Mouse (Mus musculus) frontal cortex, adult 2 months (tissue): ENCODE measurements around the gene Skida1. TPM values are rescaled to one million over a fixed set of nuclear protein-coding genes. Genes with fewer than 3 reads are reported as not detected.

Experiments used
- DNase-seq, 2 experiments: peaks; one replicate each; pipeline ENCODE4 v3.0.0; 2022; ENCODE audit warnings: low spot score in 1 of 2; ENCODE audit errors: extremely low spot score in 1 of 2
- polyA plus RNA-seq: library from polyadenylated mRNA; depleted of rRNA; stranded (reverse); fragments of >200 nt; gene quantifications from 2 replicates; pipeline ENCODE4 v1.2.3, GENCODE M21; 2012

The Skida1 gene
- polyA plus RNA-seq, 1 experiment = 5.3 TPM

GRCm38 (mm10) chr2:18055929-18056785 lies 7.3 kb upstream of the Skida1 start:
- DNase-seq = peak in 1 of 2 experiments; percentile 89

DNA sequence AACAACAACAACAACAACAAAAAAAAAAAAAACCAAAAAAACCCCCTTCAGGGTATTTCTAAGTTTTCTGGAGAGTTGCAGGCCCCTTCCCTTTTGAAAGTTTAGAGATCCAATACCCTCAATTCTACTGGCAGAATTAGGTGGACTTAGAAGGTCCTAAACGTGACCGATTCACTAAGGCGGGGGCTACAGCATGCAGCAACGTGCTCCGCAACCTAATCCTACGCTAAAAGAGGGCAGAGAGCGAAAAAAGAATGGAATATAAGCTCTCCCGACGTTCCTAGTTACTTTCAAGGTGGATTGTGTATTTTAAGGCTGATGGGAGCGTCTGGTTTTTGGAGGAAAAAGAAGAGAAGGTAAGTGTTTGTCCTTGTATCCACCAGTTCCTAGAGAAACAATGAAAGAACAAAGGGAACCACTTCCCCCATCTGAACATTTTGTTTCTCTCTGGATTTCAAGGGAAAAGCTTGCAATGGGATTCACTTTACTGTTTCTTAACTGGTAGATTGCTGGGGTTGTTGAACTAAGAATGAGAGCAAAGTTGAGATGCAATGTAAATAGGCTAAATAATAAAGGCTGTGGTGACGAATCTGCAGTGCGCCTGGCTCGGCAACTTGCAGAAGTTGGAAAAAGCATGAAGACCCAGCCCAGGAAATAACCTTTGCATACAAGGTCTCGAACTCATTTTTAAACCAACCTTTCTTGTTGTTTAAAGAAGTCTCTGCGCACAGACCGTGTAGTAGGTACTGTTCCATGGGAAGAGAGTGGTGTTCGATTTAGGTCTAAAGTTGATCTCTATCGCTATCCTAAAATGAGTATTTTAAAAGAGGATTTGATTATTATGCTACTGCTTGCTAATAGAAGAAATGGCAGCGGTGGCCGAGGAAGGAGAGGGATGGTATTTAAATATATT lies 6.4 kb upstream of the Skida1 start, which contains the start of gene Mllt10:
TSS of gene Mllt10 (plus strand) at position 222 of the 913 bp plus-strand sequence.
- DNase-seq = no peak

GRCm38 (mm10) chr2:18053951-18054530 lies 5.2 kb upstream of the Skida1 start:
- no peak for DNase-seq

DNA sequence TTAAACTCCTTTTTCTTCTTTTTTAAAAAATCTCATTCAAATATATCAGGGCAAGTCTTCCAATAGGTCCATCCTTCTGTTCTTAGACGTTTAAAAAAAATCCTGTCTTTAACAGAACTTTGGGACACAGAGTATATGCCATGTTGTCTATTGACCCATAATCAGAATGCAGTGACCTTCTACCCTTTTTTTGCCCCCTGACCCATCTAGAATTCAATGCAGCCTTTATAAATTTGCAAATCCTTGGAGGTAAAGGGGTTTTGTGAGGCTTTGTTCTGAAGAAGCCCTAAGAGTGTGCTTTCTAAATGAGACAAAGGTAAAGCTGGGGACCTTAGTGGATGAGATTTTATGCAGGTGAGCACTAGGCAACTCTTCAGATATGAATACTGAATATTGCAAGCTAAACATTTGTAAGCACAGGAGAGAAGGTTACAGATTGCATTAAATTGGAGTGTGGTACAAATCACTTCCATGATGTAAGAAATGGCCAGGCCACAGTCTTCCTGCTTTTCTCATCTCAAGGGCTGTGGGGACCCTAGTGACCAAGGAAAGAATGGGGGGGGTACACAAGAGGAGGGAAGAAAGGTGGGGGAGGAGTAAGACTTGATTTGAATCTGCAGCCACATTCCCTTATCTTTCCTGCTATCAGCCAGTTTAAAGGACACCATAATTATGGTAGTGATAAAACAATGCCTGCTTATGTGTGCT lies 4.5 kb upstream of the Skida1 start:
- no peak for DNase-seq

DNA sequence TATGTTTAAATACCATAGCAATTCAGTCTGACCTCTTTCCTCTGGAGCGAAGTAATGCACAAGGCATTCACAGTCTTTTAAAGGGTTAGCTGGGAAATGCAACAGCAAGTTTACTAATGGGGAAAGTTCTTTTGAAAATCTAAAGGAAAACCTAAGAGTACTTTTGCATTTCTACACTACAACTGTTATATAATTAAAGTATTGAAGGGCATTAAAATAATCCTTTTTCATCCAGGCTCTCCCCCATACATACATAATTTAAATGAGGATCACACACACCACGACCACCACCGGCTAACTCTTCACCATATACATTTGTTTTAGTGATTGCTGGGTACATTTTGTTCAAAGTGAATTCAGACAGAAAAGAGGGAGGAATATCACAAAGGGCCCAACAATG lies 3.7 kb upstream of the Skida1 start:
- no peak for DNase-seq

DNA sequence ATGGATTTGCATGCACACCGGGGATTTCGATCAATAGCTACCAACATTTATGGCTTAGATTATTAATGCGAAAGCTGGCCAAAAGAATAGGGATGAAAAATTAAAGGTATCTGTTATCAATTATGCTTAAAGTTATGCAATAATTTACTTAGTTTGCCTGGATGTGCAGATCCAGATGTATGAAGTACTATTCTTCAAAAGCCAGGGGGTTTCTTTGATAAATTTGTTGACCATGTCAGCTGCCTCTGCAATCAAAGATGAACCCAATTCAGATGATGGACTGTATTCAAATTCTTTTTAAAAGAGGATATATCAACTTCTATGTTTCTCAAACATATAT lies 3.0 kb upstream of the Skida1 start:
- no peak for DNase-seq

- DNase-seq = no peak
Observed at GRCm38 (mm10) chr2:18051026-18051830, 2.4 kb upstream of the Skida1 start.

GRCm38 (mm10) chr2:18050541-18050985 lies 1.7 kb upstream of the Skida1 start:
- no peak for DNase-seq

GRCm38 (mm10) chr2:18050018-18050417 lies 1.2 kb upstream of the Skida1 start:
- no peak for DNase-seq

GRCm38 (mm10) chr2:18049279-18049821 lies 499 bp upstream of the Skida1 start:
- no peak for DNase-seq

DNA sequence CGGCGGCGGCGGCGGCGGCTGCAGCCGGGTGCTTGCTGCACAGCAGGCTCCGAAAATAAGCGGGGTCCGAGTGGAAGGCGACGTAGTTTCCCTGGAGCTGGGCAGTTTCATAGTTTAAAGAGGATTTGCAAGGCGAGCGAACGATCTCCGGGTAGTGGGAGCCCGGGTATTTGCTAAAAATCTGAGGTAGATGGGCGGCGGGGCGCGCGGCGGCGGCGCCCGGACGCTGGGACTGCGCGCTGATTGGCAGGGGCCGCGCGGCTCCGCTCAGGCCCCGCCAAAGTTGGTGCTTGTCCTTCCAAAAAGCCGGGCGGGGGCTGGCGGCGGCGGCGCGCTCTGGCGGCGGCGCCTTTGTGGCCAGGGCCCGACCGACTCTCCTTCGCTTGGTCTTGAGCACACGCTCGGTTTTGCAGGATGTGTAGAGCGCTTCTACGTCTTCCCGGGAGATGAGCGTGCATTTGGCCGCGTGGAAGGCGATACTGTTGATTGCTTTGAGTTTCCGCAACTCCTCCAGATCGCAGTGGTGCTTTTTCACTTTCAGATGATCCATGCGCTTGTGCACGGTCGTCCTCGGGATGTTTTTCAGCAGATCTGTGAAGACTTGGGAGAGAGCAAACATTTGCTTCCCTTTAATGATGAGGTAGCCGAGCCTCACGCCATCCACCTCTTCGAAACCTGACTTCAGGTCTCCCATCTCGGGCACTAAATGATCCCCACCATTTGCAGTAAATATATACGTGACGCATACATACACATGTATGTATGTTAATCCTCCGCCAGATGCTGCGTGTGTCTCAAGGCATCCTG lies 1.0 kb downstream of the Skida1 start:
- peak in 1 of 2 experiments; percentile 61 for DNase-seq

DNA sequence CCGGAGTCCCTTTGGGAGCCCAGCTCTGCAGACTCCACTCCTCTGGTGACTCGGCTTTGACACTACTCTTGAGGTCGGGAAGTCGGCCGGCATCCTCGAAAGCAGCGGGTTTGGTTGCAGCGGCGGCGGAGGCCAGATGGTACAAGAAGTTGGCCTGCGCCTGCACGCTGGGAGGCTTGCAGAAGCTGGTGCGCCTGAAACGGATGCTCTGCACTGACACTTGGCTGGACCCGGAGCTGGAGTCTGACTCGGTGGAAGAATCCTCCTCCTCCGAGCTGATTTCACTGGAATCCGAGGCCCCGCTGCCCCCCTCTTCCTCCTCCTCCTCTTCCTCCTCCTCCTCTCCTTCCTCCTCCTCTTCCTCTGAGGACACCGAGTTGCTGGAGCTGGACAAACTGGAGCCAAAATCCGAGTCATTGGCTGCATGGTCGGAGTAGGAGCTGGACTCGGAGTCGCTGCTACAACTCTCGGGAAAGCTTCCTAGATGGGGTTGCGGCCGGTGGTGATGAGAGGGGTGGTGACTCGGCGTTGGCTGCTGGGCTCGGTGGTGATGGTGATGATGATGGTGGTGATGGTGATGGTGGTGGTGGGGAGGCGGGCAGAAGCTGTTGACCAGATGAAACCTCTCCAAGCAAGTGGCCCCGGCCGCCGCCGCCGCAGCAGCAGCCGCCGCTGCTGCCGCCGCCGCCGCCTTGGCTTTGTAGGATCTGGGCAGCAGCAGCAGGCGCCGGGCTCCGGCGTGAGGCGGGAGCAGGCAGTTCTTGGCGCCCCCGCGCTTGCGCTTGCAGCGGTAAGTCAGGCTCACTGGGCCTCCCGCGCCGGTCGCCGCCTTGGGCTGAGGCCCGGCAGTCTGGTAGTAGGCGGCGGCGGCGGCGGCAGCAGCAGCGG lies 1.8 kb downstream of the Skida1 start:
- DNase-seq = peak in 1 of 2 experiments; percentile 73

DNA sequence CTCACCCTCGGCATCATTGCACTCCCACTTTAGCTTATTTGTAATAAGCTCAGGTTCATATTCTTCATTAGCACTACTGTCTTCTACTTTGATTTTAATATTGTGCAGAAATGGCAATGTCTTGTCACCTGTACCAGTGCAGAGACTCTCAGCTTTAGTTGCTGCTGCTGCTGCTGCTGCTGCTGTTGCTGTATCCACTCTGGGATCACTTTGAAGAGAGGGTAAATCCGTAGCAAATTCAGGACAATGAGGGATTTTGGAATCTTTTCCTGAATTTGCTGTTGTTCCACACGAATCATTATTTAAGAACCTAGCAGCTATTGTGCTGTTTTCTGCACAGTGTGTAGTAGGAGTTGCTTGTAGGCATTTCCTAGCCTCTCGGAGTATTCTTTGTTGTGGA lies 2.7 kb downstream of the Skida1 start:
- DNase-seq = no peak

DNA sequence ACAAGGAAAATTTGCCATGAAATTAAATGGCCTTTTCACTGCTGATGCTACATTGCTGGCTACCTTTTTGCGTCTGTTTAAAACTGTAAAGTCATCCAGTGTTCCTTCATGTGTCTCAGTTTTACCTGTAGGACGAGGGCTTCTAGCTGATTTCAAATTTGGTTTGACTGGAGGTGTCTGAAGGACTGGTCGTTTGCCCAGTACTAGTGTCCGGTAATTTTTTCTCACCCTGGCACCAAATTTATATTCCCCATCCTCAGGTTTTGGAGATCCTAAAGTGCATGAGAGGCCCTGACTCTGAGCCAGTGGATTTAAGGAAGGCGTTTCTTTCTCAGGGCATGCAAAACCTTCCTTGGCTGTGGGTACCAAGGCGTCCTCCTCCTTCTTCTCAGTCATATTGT lies 3.1 kb downstream of the Skida1 start:
- DNase-seq = no peak

DNA sequence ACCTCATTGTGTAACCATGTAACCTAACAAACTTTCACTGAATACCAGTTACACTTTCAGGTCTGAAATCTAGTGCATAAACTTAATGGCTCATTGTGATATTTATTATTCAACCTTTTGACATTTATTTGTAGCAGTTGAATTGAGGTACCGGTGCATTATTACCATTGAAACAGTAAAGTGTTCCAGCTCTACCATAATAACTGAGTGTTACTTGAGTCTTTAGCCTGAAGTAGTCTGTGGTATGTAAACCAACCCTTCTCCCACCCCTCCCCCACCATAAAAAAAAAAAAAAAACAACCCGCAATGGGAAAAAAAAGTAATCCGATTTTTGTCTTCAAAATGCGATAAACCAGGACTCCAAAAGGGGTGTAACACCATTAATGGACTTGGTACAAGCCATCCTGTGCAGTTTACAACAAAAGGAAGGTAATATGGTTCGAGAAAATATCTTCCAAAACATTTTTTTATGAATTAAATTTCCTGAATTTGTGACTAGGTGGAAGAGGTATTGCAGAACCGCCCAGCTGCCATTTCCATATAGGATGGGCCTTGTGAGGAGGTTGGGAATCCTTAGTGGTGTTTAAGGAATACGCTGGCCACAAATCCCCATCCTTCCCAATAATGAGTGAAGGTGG lies 3.6 kb downstream of the Skida1 start:
- no peak for DNase-seq

DNA sequence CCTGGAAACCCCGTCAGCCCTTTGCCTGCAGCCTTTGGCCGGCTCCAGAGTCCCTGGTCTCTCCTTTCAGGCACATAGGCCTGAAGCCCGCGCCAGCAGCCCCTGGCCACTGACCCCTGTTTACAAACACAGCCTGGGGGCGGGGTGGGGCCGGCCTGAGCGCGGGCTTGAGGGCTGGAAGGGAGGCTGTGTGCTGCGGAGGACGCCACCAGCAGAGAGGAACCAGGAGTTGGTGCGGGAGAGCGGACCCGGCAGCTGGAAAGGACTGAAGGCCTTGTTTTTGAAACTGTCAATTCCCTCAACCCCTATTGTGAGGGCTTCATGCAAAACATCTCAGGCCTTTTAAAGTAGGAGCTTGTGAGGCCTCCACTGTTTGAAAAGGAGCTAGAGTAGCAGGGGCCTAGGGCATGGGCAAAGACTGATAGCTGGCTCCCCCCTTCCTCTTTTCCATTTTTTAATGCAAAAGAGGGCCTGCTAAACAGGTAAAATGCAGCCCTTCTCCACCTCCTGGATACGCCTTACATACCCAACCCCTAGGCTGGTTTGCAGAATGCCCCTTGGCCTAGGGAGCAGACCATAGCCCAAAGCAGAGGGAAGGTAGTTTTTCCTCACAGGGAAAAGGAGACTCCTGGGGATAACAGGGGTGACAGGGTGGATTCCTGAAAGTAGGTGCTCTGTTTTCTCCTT lies 7.5 kb downstream of the Skida1 start:
- no peak for DNase-seq
